19 mouse cellular contexts compared by ENCODE assay signal in genomic region chr2:154786187-154786586, GRCm38 (mm10). TPM values are rescaled to one million over a fixed set of nuclear protein-coding genes. Genes with fewer than 3 reads are reported as not detected.
A peak's percentile ranks its signal among the peaks of the same experiment; 100 is the strongest.
DNase-seq lines count a peak whose midpoint lies in the region; ATAC-seq lines count a peak whose summit lies in the region.
"Had no signal": no experiment of that assay in that cellular context is flagged by ENCODE, and none has a peak within 500 bp of the region (broad histone marks: within the 10 kb centered on the region; RNA-seq: fewer than 3 reads in every experiment).

No protein-coding gene starts in this region.

- H3K4me2 ChIP-seq in liver, embryonic 16.5 days (ENCODE audit: low read depth, low read length) = peak overlapping the region; percentile 63
- H3K4me2 ChIP-seq: lung, embryonic 15.5 days; neural tube, embryonic 13.5 days; stomach, embryonic 15.5 days had no signal

- peak overlapping the region; percentile 23; the same call in 1 of the 2 replicates for H3K4me3 ChIP-seq in liver, embryonic 16.5 days (ENCODE audit: low read depth, low read length)
- no peak overlapping the region for H3K4me3 ChIP-seq in embryonic facial prominence, embryonic 10.5 days
- H3K4me3 ChIP-seq: layer of hippocampus, adult 2 months; lung, embryonic 15.5 days; midbrain, embryonic 10.5 days; neural tube, embryonic 13.5 days; stomach, embryonic 15.5 days had no signal

- H3K36me3 ChIP-seq in liver, embryonic 16.5 days (ENCODE audit: control insufficient read depth, insufficient read depth) = no peaks in the 10 kb centered on the region
- H3K36me3 ChIP-seq in embryonic facial prominence, embryonic 10.5 days (replicated peaks) = no peaks in the 10 kb centered on the region
- H3K36me3 ChIP-seq: lung, embryonic 15.5 days; midbrain, embryonic 10.5 days; neural tube, embryonic 13.5 days; stomach, embryonic 15.5 days had no signal

- H3K27ac ChIP-seq in liver, embryonic 16.5 days (ENCODE audit: low read length) = peak overlapping the region; percentile 84
- H3K27ac ChIP-seq in embryonic facial prominence, embryonic 10.5 days (replicated peaks) = no peak overlapping the region
- H3K27ac ChIP-seq: layer of hippocampus, adult 2 months; lung, embryonic 15.5 days; midbrain, embryonic 10.5 days; neural tube, embryonic 13.5 days; stomach, embryonic 15.5 days had no signal

- ATAC-seq in liver, embryonic 16.5 days (ENCODE audit: low read depth) = peak; percentile 22
- ATAC-seq: hindbrain, embryonic 16.5 days had no signal

- peak overlapping the region; percentile 52 for H3K9ac ChIP-seq in liver, embryonic 16.5 days (ENCODE audit: low read depth, low read length)
- H3K9ac ChIP-seq: lung, embryonic 15.5 days; neural tube, embryonic 13.5 days; stomach, embryonic 15.5 days had no signal

- DNase-seq in spleen, adult 12 weeks (ENCODE audit: low spot score) = peak; percentile 44
- no peak for DNase-seq in spleen, adult 18-20 months
- peak; percentile 90 for DNase-seq in c-Kit-positive CD71-positive TER-119-positive erythroid progenitor cells, embryonic 14.5 days (ENCODE audit: low spot score)
- no peak for DNase-seq in embryonic facial prominence, embryonic 10.5 days (ENCODE audit: low spot score)
- no peak for DNase-seq in cerebellum, adult 18-20 months
- DNase-seq in right cerebral cortex, postnatal 4 days = no peak
- DNase-seq in thymus, postnatal 4 days = no peak
- DNase-seq: right cerebral cortex, adult 18-20 months had no signal

- H3K9me3 ChIP-seq in liver, embryonic 16.5 days (replicated peaks; ENCODE audit: control insufficient read depth, low read length) = no peaks in the 10 kb centered on the region
- H3K9me3 ChIP-seq in embryonic facial prominence, embryonic 10.5 days = no peaks in the 10 kb centered on the region
- H3K9me3 ChIP-seq: lung, embryonic 15.5 days; midbrain, embryonic 10.5 days; neural tube, embryonic 13.5 days; stomach, embryonic 15.5 days had no signal

- WGBS in liver, embryonic 16.5 days (ENCODE audit: insufficient replicate concordance) = 20% methylated on average over 3 of the region's 3 CpGs
- WGBS in embryonic facial prominence, embryonic 10.5 days = 43% methylated on average over 3 of the region's 3 CpGs

- no peaks in the 10 kb centered on the region for H3K27me3 ChIP-seq in liver, embryonic 16.5 days (ENCODE audit: control insufficient read depth, insufficient read depth, low read depth, low read length)
- no peaks in the 10 kb centered on the region for H3K27me3 ChIP-seq in embryonic facial prominence, embryonic 10.5 days (replicated peaks; ENCODE audit: low read depth, poor library complexity, severe bottlenecking)
- H3K27me3 ChIP-seq: lung, embryonic 15.5 days; neural tube, embryonic 13.5 days; stomach, embryonic 15.5 days had no signal

- peaks cover 33% of the 10 kb centered on the region for H3K4me1 ChIP-seq in liver, embryonic 16.5 days (ENCODE audit: control insufficient read depth, low read depth, low read length)
- peaks cover 37% of the 10 kb centered on the region for H3K4me1 ChIP-seq in embryonic facial prominence, embryonic 10.5 days

RNA-seq across cellular contexts. Expression of gene Raly, which starts 4.7 kb away (rescaled TPM):
- polyA plus RNA-seq in liver, embryonic 16.5 days (2015; fragmentation: Nextera tagmentation; extraction: Ambion mirVana) = 21.8 and 23.0 TPM in 2 replicates
- 52.8 and 53.1 TPM in 2 replicates for polyA plus RNA-seq in embryonic facial prominence, embryonic 10.5 days (2016; fragmentation: Nextera tagmentation; extraction: Ambion mirVana)

RNA-seq across cellular contexts. Expression of gene a, which starts 5.0 kb away (rescaled TPM):
- not detected in 2 replicates for polyA plus RNA-seq in liver, embryonic 16.5 days (2015; fragmentation: Nextera tagmentation; extraction: Ambion mirVana)
- polyA plus RNA-seq in embryonic facial prominence, embryonic 10.5 days (2016; fragmentation: Nextera tagmentation; extraction: Ambion mirVana) = 1.5 and 2.3 TPM in 2 replicates
- polyA plus RNA-seq: kidney, embryonic 14.5 days; lung, embryonic 15.5 days; neural tube, embryonic 13.5 days had no signal

RNA-seq across cellular contexts. Expression of gene Gm14214, which starts 16.4 kb away (rescaled TPM):
- polyA plus RNA-seq in liver, embryonic 16.5 days (2015; fragmentation: Nextera tagmentation; extraction: Ambion mirVana) = not detected in 2 replicates
- not detected in 2 replicates for polyA plus RNA-seq in embryonic facial prominence, embryonic 10.5 days (2016; fragmentation: Nextera tagmentation; extraction: Ambion mirVana)
- polyA plus RNA-seq: brain, embryonic 14.5 days; gonadal fat pad, adult 2 months; heart, embryonic 16.5 days; hindbrain, embryonic 16.5 days; kidney, embryonic 14.5 days; lung, embryonic 15.5 days; midbrain, embryonic 10.5 days; neural tube, embryonic 13.5 days; stomach, embryonic 15.5 days had no signal

Comparison
In these comparisons a context has a peak if more than half of its experiments do, and no peak if none do; other contexts are left out.
1. DNase-seq: peak in spleen, adult 12 weeks (single experiment) and c-Kit-positive CD71-positive TER-119-positive erythroid progenitor cells, embryonic 14.5 days (single experiment); none in spleen, adult 18-20 months (0 of 2), embryonic facial prominence, embryonic 10.5 days (single experiment), cerebellum, adult 18-20 months (0 of 2), right cerebral cortex, postnatal 4 days (single experiment) and thymus, postnatal 4 days (single experiment).